Mouse (Mus musculus) right cerebral cortex, postnatal 14 days (tissue): ENCODE results near the gene Klk1b16.
"Not testable (repeated sequence)": the region's sequence is repeated elsewhere in the genome, so short reads cannot be mapped to it uniquely, and the experiment has no call there.

Source experiments
- DNase-seq: peaks from one replicate; pipeline ENCODE4 v3.0.0; 2022

Klk1b16 gene

GRCm38 (mm10) chr7:44136467-44136866, at the start of gene Klk1b16:
TSS of gene Klk1b16 (plus strand) at chr7:44136767.
- no peak for DNase-seq

- no peak for DNase-seq
These were observed 40.5 kb upstream of the Klk1b16 start for GRCm38 (mm10) chr7:44096111-44096510.

GRCm38 (mm10) chr7:44102028-44102427, 34.5 kb upstream of the Klk1b16 start, which contains the start of gene Klk1b21:
TSS of gene Klk1b21 (plus strand) at chr7:44102328.
- not testable (repeated sequence) for DNase-seq

GRCm38 (mm10) chr7:44112373-44112772, 24.2 kb upstream of the Klk1b16 start, which contains the start of gene Klk1b22:
TSS of gene Klk1b22 (plus strand) at chr7:44112673.
- no peak for DNase-seq

- DNase-seq, result no peak
These were observed 13.1 kb upstream of the Klk1b16 start for GRCm38 (mm10) chr7:44123445-44123844.

- no peak for DNase-seq
These were observed 42.9 kb downstream of the Klk1b16 start for GRCm38 (mm10) chr7:44179299-44180045.

GRCm38 (mm10) chr7:44186516-44186915, 49.9 kb downstream of the Klk1b16 start:
- not testable (repeated sequence) for DNase-seq

- not testable (repeated sequence) for DNase-seq
These were observed 51.4 kb downstream of the Klk1b16 start, which contains the start of gene Klk1b24 for GRCm38 (mm10) chr7:44187936-44188335. TSS of gene Klk1b24 (plus strand) at chr7:44188236.
